Mouse (Mus musculus): ENCODE data around the gene Kazn.

GRCm38 (mm10) chr4:142183015-142183414, 56.2 kb downstream of the Kazn start:
- TF ChIP-seq POLR2A (IDR thresholded peaks at IDR 0.05; ENCODE audit: insufficient read depth, low read length) (no peak), CTCF (IDR thresholded peaks at IDR 0.05; ENCODE audit: low read depth, low read length) (no peak), EP300 (IDR thresholded peaks at IDR 0.05; ENCODE audit: insufficient read depth, low read depth, low read length) (no peak)

Measured in ES-Bruce4 (cell line).